Mouse (Mus musculus) intestine, embryonic 16.5 days (tissue): ENCODE results near the gene Ctse. TPM values are rescaled to one million over a fixed set of nuclear protein-coding genes. Genes with fewer than 3 reads are reported as not detected.

ENCODE experiments used
- ATAC-seq: fragments of 200-750 bp; cut with Nextera tagmentation; 2 replicates; pipeline ENCODE4 v1.8.0; 2017; ENCODE audit warnings: moderate TSS enrichment, moderate library complexity
- H3K27ac ChIP-seq: fragments of 300-500 bp; sonication (generic); 2 replicates; pipeline ENCODE4 v1.5.1; 2014; ENCODE audit warnings: mild to moderate bottlenecking, low read length
- H3K27me3 ChIP-seq: fragments of 300-500 bp; sonication (generic); replicated peaks from 2 replicates; pipeline ENCODE4 v1.6.1; 2014; ENCODE audit warnings: low read length, control low read depth, mixed read lengths; ENCODE audit not compliant: control insufficient read depth, insufficient read depth
- H3K36me3 ChIP-seq: fragments of 300-500 bp; sonication (generic); 2 replicates; pipeline ENCODE4 v1.6.1; 2014; ENCODE audit warnings: low read length, control low read depth; ENCODE audit not compliant: control insufficient read depth, insufficient read depth
- H3K4me1 ChIP-seq: fragments of 300-500 bp; sonication (generic); 2 replicates; pipeline ENCODE4 v1.6.1; 2014; ENCODE audit warnings: low read length, control low read depth, mixed read lengths; ENCODE audit not compliant: control insufficient read depth, insufficient read depth
- H3K4me2 ChIP-seq: fragments of 300-500 bp; sonication (generic); 2 replicates; pipeline ENCODE4 v1.6.1; 2014; ENCODE audit warnings: low read depth, low read length, control low read depth
- H3K4me3 ChIP-seq: fragments of 300-500 bp; sonication (generic); 2 replicates; pipeline ENCODE4 v1.5.1; 2014; ENCODE audit warnings: mild to moderate bottlenecking, low read length
- H3K9ac ChIP-seq: fragments of 300-500 bp; sonication (generic); 2 replicates; pipeline ENCODE4 v1.6.1; 2014; ENCODE audit warnings: low read depth, low read length
- H3K9me3 ChIP-seq: fragments of 300-500 bp; sonication (generic); 2 replicates; pipeline ENCODE4 v1.6.1; 2016; ENCODE audit warnings: low read length, control low read depth; ENCODE audit not compliant: control insufficient read depth
- WGBS: fragments of 180-500 bp; shearing (Covaris S2); extraction: QIAGEN DNeasy Blood & Tissue Kit; methylation state at CpG from one replicate; pipeline ENCODE4 v1.1.7; 2014; 5-methylcytosine and 5-hydroxymethylcytosine counted together
- polyA plus RNA-seq: library from polyadenylated mRNA; unstranded; fragments of >200 nt; fragmentation: Nextera tagmentation; extraction: Ambion mirVana; gene quantifications from 2 replicates; pipeline ENCODE4 v1.2.1, GENCODE M21; 2015

The Ctse gene
- polyA plus RNA-seq, 1 experiment from 2014 or later, result 1.7 TPM

- 83% methylated on average over 4 of the region's 4 CpGs for WGBS
Observed at GRCm38 (mm10) chr1:131640062-131640461, 2.0 kb downstream of the Ctse start.

GRCm38 (mm10) chr1:131641565-131641964 lies 3.5 kb downstream of the Ctse start:
- ATAC-seq, result no peak
- H3K36me3 ChIP-seq, result no peaks in the 10 kb centered on the region
- H3K9ac ChIP-seq, result no peak overlapping the region
- H3K4me1 ChIP-seq, result no peaks in the 10 kb centered on the region
- no peak overlapping the region for H3K4me3 ChIP-seq
- WGBS, result 93% methylated on average over 13 of the region's 13 CpGs
- no peaks in the 10 kb centered on the region for H3K27me3 ChIP-seq
- no peaks in the 10 kb centered on the region for H3K9me3 ChIP-seq
- no peak overlapping the region for H3K4me2 ChIP-seq
- no peak overlapping the region for H3K27ac ChIP-seq

More at GRCm38 (mm10) chr1:131640062-131640461, 2.0 kb downstream of the Ctse start:
- no peak for ATAC-seq
- Histone ChIP-seq H3K4me1 (no peaks in the 10 kb centered on the region), H3K4me2 (no peak overlapping the region), H3K27me3 (no peaks in the 10 kb centered on the region), H3K27ac (no peak overlapping the region), H3K9ac (no peak overlapping the region), H3K4me3 (no peak overlapping the region), H3K36me3 (no peaks in the 10 kb centered on the region), H3K9me3 (no peaks in the 10 kb centered on the region)

- no peak for ATAC-seq
- WGBS, result 79% methylated on average over 2 of the region's 2 CpGs
- H3K36me3 ChIP-seq, result no peaks in the 10 kb centered on the region
Observed at GRCm38 (mm10) chr1:131642251-131642650, 4.1 kb downstream of the Ctse start.

GRCm38 (mm10) chr1:131652670-131653443 lies 14.8 kb downstream of the Ctse start:
- no peak for ATAC-seq
- Histone ChIP-seq H3K9ac (no peak overlapping the region), H3K4me2 (no peak overlapping the region), H3K36me3 (no peaks in the 10 kb centered on the region), H3K4me3 (no peak overlapping the region), H3K9me3 (no peaks in the 10 kb centered on the region), H3K4me1 (peaks cover 4% of the 10 kb centered on the region; the same call in 1 of the 2 replicates), H3K27ac (no peak overlapping the region), H3K27me3 (no peaks in the 10 kb centered on the region)
- 76% methylated on average over 12 of the region's 12 CpGs for whole genome bisulfite sequencing

More at GRCm38 (mm10) chr1:131642251-131642650, 4.1 kb downstream of the Ctse start:
- Histone ChIP-seq H3K27me3 (no peaks in the 10 kb centered on the region), H3K4me2 (no peak overlapping the region), H3K9ac (no peak overlapping the region), H3K4me3 (no peak overlapping the region), H3K4me1 (no peaks in the 10 kb centered on the region), H3K27ac (no peak overlapping the region), H3K9me3 (no peaks in the 10 kb centered on the region)

- no peak for ATAC-seq
Observed at GRCm38 (mm10) chr1:131655601-131656000, 17.5 kb downstream of the Ctse start.

GRCm38 (mm10) chr1:131657945-131658354 lies 19.8 kb downstream of the Ctse start:
- no peaks in the 10 kb centered on the region for H3K36me3 ChIP-seq
- H3K4me1 ChIP-seq, result peaks cover 4% of the 10 kb centered on the region; the same call in 1 of the 2 replicates
- H3K27me3 ChIP-seq, result no peaks in the 10 kb centered on the region
- no peak overlapping the region for H3K4me3 ChIP-seq
- no peak overlapping the region for H3K27ac ChIP-seq
- no peak overlapping the region for H3K9ac ChIP-seq
- H3K9me3 ChIP-seq, result no peaks in the 10 kb centered on the region
- peak overlapping the region; percentile 15; the same call in 1 of the 2 replicates for H3K4me2 ChIP-seq
- peak; percentile 86 for ATAC-seq
- WGBS, result 1% methylated on average over 11 of the region's 11 CpGs

More at GRCm38 (mm10) chr1:131655601-131656000, 17.5 kb downstream of the Ctse start:
- Histone ChIP-seq H3K9ac (no peak overlapping the region), H3K4me2 (no peak overlapping the region), H3K4me1 (peaks cover 4% of the 10 kb centered on the region; the same call in 1 of the 2 replicates), H3K4me3 (no peak overlapping the region), H3K36me3 (no peaks in the 10 kb centered on the region), H3K9me3 (no peaks in the 10 kb centered on the region), H3K27me3 (no peaks in the 10 kb centered on the region), H3K27ac (no peak overlapping the region)
- 82% methylated on average over 6 of the region's 6 CpGs for WGBS

- Histone ChIP-seq H3K27me3 (no peaks in the 10 kb centered on the region), H3K4me2 (no peak overlapping the region), H3K36me3 (no peaks in the 10 kb centered on the region), H3K4me3 (no peak overlapping the region), H3K4me1 (peaks cover 4% of the 10 kb centered on the region; the same call in 1 of the 2 replicates), H3K9me3 (no peaks in the 10 kb centered on the region), H3K27ac (no peak overlapping the region), H3K9ac (no peak overlapping the region)
- ATAC-seq, result no peak
- 77% methylated on average over 5 of the region's 5 CpGs for WGBS
Observed at GRCm38 (mm10) chr1:131659512-131660085, 21.5 kb downstream of the Ctse start.

GRCm38 (mm10) chr1:131660266-131660665 lies 22.2 kb downstream of the Ctse start:
- Histone ChIP-seq H3K27me3 (no peaks in the 10 kb centered on the region), H3K9ac (no peak overlapping the region), H3K36me3 (no peaks in the 10 kb centered on the region), H3K9me3 (no peaks in the 10 kb centered on the region), H3K4me3 (no peak overlapping the region), H3K4me2 (no peak overlapping the region), H3K27ac (no peak overlapping the region), H3K4me1 (peaks cover 4% of the 10 kb centered on the region; the same call in 1 of the 2 replicates)
- WGBS, result 82% methylated on average over 2 of the region's 2 CpGs
- ATAC-seq, result no peak

GRCm38 (mm10) chr1:131660716-131661472 lies 22.8 kb downstream of the Ctse start:
- no peak overlapping the region for H3K27ac ChIP-seq
- H3K36me3 ChIP-seq, result no peaks in the 10 kb centered on the region
- no peak overlapping the region for H3K4me3 ChIP-seq
- ATAC-seq, result no peak
- 75% methylated on average over 7 of the region's 7 CpGs for WGBS
- H3K9me3 ChIP-seq, result no peaks in the 10 kb centered on the region
- no peak overlapping the region for H3K4me2 ChIP-seq
- H3K27me3 ChIP-seq, result no peaks in the 10 kb centered on the region
- H3K9ac ChIP-seq, result no peak overlapping the region
- H3K4me1 ChIP-seq, result peaks cover 4% of the 10 kb centered on the region; the same call in 1 of the 2 replicates
